Mouse (Mus musculus): ENCODE results near the gene Dnah6.

Gene Dnah6

GRCm38 (mm10) chr6:73221189-73221957, at the start of gene Dnah6:
Dnah6 (minus strand) TSS chr6:73221651.
- DNase-seq = peak; percentile 70

GRCm38 (mm10) chr6:73269374-73269773, 47.9 kb upstream of the Dnah6 start:
- DNase-seq = no peak

- no peak for DNase-seq
These were observed 46.4 kb upstream of the Dnah6 start for GRCm38 (mm10) chr6:73267738-73268311.

- no peak for DNase-seq
These were observed 43.4 kb upstream of the Dnah6 start for GRCm38 (mm10) chr6:73264801-73265200.

GRCm38 (mm10) chr6:73260110-73260509, 38.7 kb upstream of the Dnah6 start:
- DNase-seq = no peak

- DNase-seq = no peak
These were observed 35.6 kb upstream of the Dnah6 start for GRCm38 (mm10) chr6:73257068-73257467.

GRCm38 (mm10) chr6:73254307-73255228, 33.1 kb upstream of the Dnah6 start:
- DNase-seq = peak; percentile 14

- no peak for DNase-seq
These were observed 32.1 kb upstream of the Dnah6 start for GRCm38 (mm10) chr6:73253584-73253983.

GRCm38 (mm10) chr6:73253006-73253405, 31.6 kb upstream of the Dnah6 start:
- DNase-seq = no peak

GRCm38 (mm10) chr6:73252396-73252795, 30.9 kb upstream of the Dnah6 start:
- no peak for DNase-seq

GRCm38 (mm10) chr6:73251336-73251735, 29.9 kb upstream of the Dnah6 start:
- no peak for DNase-seq

GRCm38 (mm10) chr6:73249851-73250250, 28.4 kb upstream of the Dnah6 start:
- DNase-seq = no peak

- no peak for DNase-seq
These were observed 27.6 kb upstream of the Dnah6 start for GRCm38 (mm10) chr6:73249049-73249422.

- DNase-seq = peak; percentile 86
These were observed 27.0 kb upstream of the Dnah6 start, which contains the start of gene Suclg1 for GRCm38 (mm10) chr6:73248237-73249048. Suclg1 (plus strand) TSS chr6:73248382.

GRCm38 (mm10) chr6:73247452-73247851, 26.0 kb upstream of the Dnah6 start:
- DNase-seq = peak; percentile 57

- no peak for DNase-seq
These were observed 25.4 kb upstream of the Dnah6 start for GRCm38 (mm10) chr6:73246821-73247220.

GRCm38 (mm10) chr6:73235650-73236049, 14.2 kb upstream of the Dnah6 start:
- DNase-seq = no peak

- DNase-seq = no peak
These were observed 12.9 kb upstream of the Dnah6 start for GRCm38 (mm10) chr6:73234302-73234900.

GRCm38 (mm10) chr6:73233202-73233726, 11.8 kb upstream of the Dnah6 start:
- DNase-seq = peak; percentile 48

GRCm38 (mm10) chr6:73232152-73232584, 10.7 kb upstream of the Dnah6 start:
- no peak for DNase-seq

- no peak for DNase-seq
These were observed 7.4 kb upstream of the Dnah6 start for GRCm38 (mm10) chr6:73228881-73229280.

- DNase-seq = no peak
These were observed 7.0 kb upstream of the Dnah6 start for GRCm38 (mm10) chr6:73228408-73228807.

All from thymus, postnatal 14 days (tissue).